In genomic region chr5:101775262-101775661, GRCm38 (mm10) we compare ENCODE assay signal across 26 mouse cellular contexts. TPM values are rescaled to one million over a fixed set of nuclear protein-coding genes. Genes with fewer than 3 reads are reported as not detected.
"Had no signal": no experiment of that assay in that cellular context is flagged by ENCODE, and none has a peak within 500 bp of the region (broad histone marks: within the 10 kb centered on the region; RNA-seq: fewer than 3 reads in every experiment).

No protein-coding gene starts in this region.

- H3K9me3 ChIP-seq: heart, embryonic 13.5 days; heart, embryonic 15.5 days; hindbrain, embryonic 10.5 days; hindbrain, embryonic 12.5 days; limb, embryonic 13.5 days; limb, embryonic 15.5 days; liver, embryonic 13.5 days had no signal

- H3K4me2 ChIP-seq: heart, embryonic 11.5 days; heart, embryonic 13.5 days; heart, embryonic 15.5 days; hindbrain, embryonic 12.5 days; hindbrain, embryonic 14.5 days; limb, embryonic 13.5 days; limb, embryonic 15.5 days; liver, embryonic 13.5 days had no signal

- H3K27ac ChIP-seq: heart, adult 2 months; heart, embryonic 13.5 days; heart, embryonic 15.5 days; hindbrain, embryonic 10.5 days; hindbrain, embryonic 12.5 days; hindbrain, embryonic 14.5 days; layer of hippocampus, adult 2 months; left cerebral cortex, adult 2 months; limb, embryonic 13.5 days; limb, embryonic 15.5 days; liver, embryonic 13.5 days had no signal

- H3K27me3 ChIP-seq: limb, embryonic 15.5 days had no signal

- ATAC-seq: forebrain, postnatal 0 days; hindbrain, embryonic 16.5 days; inflammation-experienced regulatory T-cells, adult 6 months; intestine, postnatal 0 days had no signal

- H3K4me3 ChIP-seq: heart, adult 2 months; heart, embryonic 13.5 days; heart, embryonic 15.5 days; hindbrain, embryonic 10.5 days; hindbrain, embryonic 12.5 days; layer of hippocampus, adult 2 months; left cerebral cortex, adult 2 months; limb, embryonic 13.5 days; limb, embryonic 15.5 days; liver, embryonic 13.5 days had no signal

- DNase-seq: forebrain, postnatal 0 days; gastrocnemius, postnatal 14 days; gastrocnemius, postnatal 36 days; heart, adult 2 months; heart, postnatal 14 days; heart, postnatal 4 days; kidney, adult 18-20 months; kidney, adult 8-10 months; kidney, postnatal 10 days; kidney, postnatal 25 days; kidney, postnatal 4 days; left cerebral cortex, postnatal 4 days; liver, embryonic 13.5 days had no signal

- H3K9ac ChIP-seq: forebrain, postnatal 0 days; heart, embryonic 13.5 days; heart, embryonic 15.5 days; hindbrain, embryonic 12.5 days; hindbrain, embryonic 14.5 days; limb, embryonic 13.5 days; limb, embryonic 15.5 days; liver, embryonic 13.5 days had no signal

- H3K36me3 ChIP-seq: heart, embryonic 13.5 days; heart, embryonic 15.5 days; hindbrain, embryonic 10.5 days; hindbrain, embryonic 12.5 days; limb, embryonic 13.5 days; limb, embryonic 15.5 days; liver, embryonic 13.5 days had no signal

- H3K4me1 ChIP-seq: heart, embryonic 13.5 days; heart, embryonic 15.5 days; hindbrain, embryonic 10.5 days; hindbrain, embryonic 12.5 days; liver, embryonic 13.5 days had no signal

RNA-seq across cellular contexts. Expression of gene Cds1, which starts 10.3 kb away (rescaled TPM):
- polyA plus RNA-seq: inflammation-experienced regulatory T-cells, adult 6 months had no signal
